Mouse (Mus musculus) gastrocnemius, adult 8-10 months (tissue): Measurements from ENCODE around the gene Trim47. TPM values are rescaled to one million over a fixed set of nuclear protein-coding genes. Genes with fewer than 3 reads are reported as not detected.
"Not testable (repeated sequence)": the region's sequence is repeated elsewhere in the genome, so short reads cannot be mapped to it uniquely, and the experiment has no call there.

Experiments used
- DNase-seq, 2 experiments: peaks; one replicate each; pipeline ENCODE4 v3.0.0; 2022; ENCODE audit warnings: low spot score in 2 of 2
- total RNA-seq, 4 experiments: library from RNA; stranded (reverse); gene quantifications; 2 replicates each; pipeline ENCODE4 v1.2.4; 2022

Trim47 gene
- total RNA-seq, 4 experiments from 2014 or later, result 5.7 to 7.6 (median 6.3) TPM

GRCm38 (mm10) chr11:116107777-116108285, 19.2 kb downstream of the Trim47 start:
- DNase-seq, result no peak

GRCm38 (mm10) chr11:116106963-116107776, 19.8 kb downstream of the Trim47 start:
- DNase-seq, result no peak

GRCm38 (mm10) chr11:116106154-116106962, 20.7 kb downstream of the Trim47 start:
- DNase-seq, result no peak

GRCm38 (mm10) chr11:116105065-116105464, 21.9 kb downstream of the Trim47 start:
- DNase-seq, result no peak

- peak; percentile 59 to 73 for DNase-seq
Measured at GRCm38 (mm10) chr11:116104006-116104646, 22.9 kb downstream of the Trim47 start.

- no peak for DNase-seq
Measured at GRCm38 (mm10) chr11:116103572-116103971, 23.4 kb downstream of the Trim47 start.

- no peak for DNase-seq
Measured at GRCm38 (mm10) chr11:116102472-116102871, 24.5 kb downstream of the Trim47 start.

GRCm38 (mm10) chr11:116101931-116102381, 25.1 kb downstream of the Trim47 start:
- DNase-seq, result peak; percentile 24 to 60

GRCm38 (mm10) chr11:116100839-116101238, 26.2 kb downstream of the Trim47 start:
- DNase-seq, result no peak

GRCm38 (mm10) chr11:116100385-116100784, 26.6 kb downstream of the Trim47 start:
- peak; percentile 80 to 88 for DNase-seq

- DNase-seq, result no peak
Measured at GRCm38 (mm10) chr11:116099462-116099861, 27.5 kb downstream of the Trim47 start.

- no peak for DNase-seq
Measured at GRCm38 (mm10) chr11:116098711-116099460, 28.1 kb downstream of the Trim47 start.

- DNase-seq, result no peak
Measured at GRCm38 (mm10) chr11:116096213-116097108, 30.5 kb downstream of the Trim47 start.

GRCm38 (mm10) chr11:116095573-116095972, 31.4 kb downstream of the Trim47 start:
- DNase-seq, result peak in 1 of 2 experiments; percentile 38

- no peak for DNase-seq
Measured at GRCm38 (mm10) chr11:116093771-116094565, 33.0 kb downstream of the Trim47 start.

GRCm38 (mm10) chr11:116092959-116093358, 34.1 kb downstream of the Trim47 start:
- DNase-seq, result not testable (repeated sequence)

GRCm38 (mm10) chr11:116091591-116091990, 35.4 kb downstream of the Trim47 start:
- no peak for DNase-seq

- DNase-seq, result no peak
Measured at GRCm38 (mm10) chr11:116089545-116089944, 37.5 kb downstream of the Trim47 start.
